Mouse (Mus musculus) olfactory bulb, adult 2 months (tissue): ENCODE measurements around the gene Stk11.

Experiments
- CTCF ChIP-seq: fragments of 200-500 bp; IDR thresholded peaks from 2 replicates; pipeline ENCODE4 v1.5.1; 2012; ENCODE audit warnings: low read depth, mild to moderate bottlenecking, low read length, moderate library complexity; ENCODE audit not compliant: insufficient read depth
- POLR2A ChIP-seq: fragments of 200-500 bp; IDR thresholded peaks from 2 replicates; pipeline ENCODE4 v1.6.1; 2012; ENCODE audit warnings: mild to moderate bottlenecking, low read depth, low read length, moderate library complexity; ENCODE audit not compliant: insufficient read depth

DNA sequence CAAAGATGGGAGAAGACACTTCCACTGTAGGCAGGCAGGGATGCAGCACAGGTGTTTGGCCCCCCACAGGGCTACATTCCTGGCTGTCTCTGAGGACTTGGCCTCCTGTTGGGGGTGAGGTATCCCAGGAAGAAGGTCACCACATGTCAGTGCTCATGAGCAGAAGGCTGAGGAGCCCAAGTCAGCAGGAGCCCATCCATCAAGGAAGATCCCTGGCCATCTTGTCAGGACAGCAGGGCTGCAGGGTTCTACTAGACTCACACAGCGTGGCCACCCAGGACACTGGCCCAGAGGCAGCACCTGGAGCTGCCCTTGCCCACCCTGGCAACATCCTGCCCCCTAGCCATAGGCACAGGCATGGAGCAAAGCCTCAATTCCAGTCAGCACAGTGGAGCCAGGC lies 39.7 kb upstream of the Stk11 start:
- no peak for TF ChIP-seq POLR2A
- TF ChIP-seq CTCF: no peak
